Mouse (Mus musculus) heart, postnatal 0 days (tissue): ENCODE measurements at regions not wholly inside any gene's neighbourhood (a gene's known extent, or its start where the extent isn't known, plus 50 kb on each side); places are given as distances from the start of the nearest gene placed in this dataset.

ENCODE experiments used
- CTCF ChIP-seq: IDR thresholded peaks from 2 replicates; pipeline ENCODE4 v1.5.1; 2016; ENCODE audit warnings: antibody characterized with exemption, control low read depth, low read depth
- EP300 ChIP-seq: IDR thresholded peaks from 2 replicates; pipeline ENCODE4 v1.6.1; 2016; ENCODE audit warnings: antibody characterized with exemption, low read depth

GRCm38 (mm10) chr1:23282215-23282869, 115.2 kb downstream of the Ogfrl1 start:
- TF ChIP-seq EP300 (no peak), CTCF (no peak)
